Mouse (Mus musculus): ENCODE results near the gene Pip5kl1. TPM values are rescaled to one million over a fixed set of nuclear protein-coding genes. Genes with fewer than 3 reads are reported as not detected.

Gene Pip5kl1
- polyA plus RNA-seq, 1 experiment from 2014 or later: 11.6 TPM

GRCm38 (mm10) chr2:32546951-32547350, 27.6 kb upstream of the Pip5kl1 start:
- H3K9ac ChIP-seq: no peak overlapping the region
- H3K36me3 ChIP-seq (replicated peaks; ENCODE audit: control insufficient read depth, insufficient read depth): no peaks in the 10 kb centered on the region; the same call in 1 of the 2 replicates
- H3K4me2 ChIP-seq (replicated peaks): no peak overlapping the region
- DNase-seq (ENCODE audit: low spot score) (no peak), ATAC-seq (ENCODE audit: low FRiP score) (no peak)
- H3K27ac ChIP-seq: no peak overlapping the region
- WGBS: 91% methylated on average over 1 of the region's 1 CpGs
- H3K27me3 ChIP-seq (ENCODE audit: control insufficient read depth, insufficient read depth, low read length): no peaks in the 10 kb centered on the region
- no peaks in the 10 kb centered on the region for H3K9me3 ChIP-seq (ENCODE audit: control insufficient read depth, low read length)
- no peak overlapping the region for H3K4me3 ChIP-seq (replicated peaks; ENCODE audit: low read length)
- H3K4me1 ChIP-seq (replicated peaks; ENCODE audit: control insufficient read depth, insufficient read depth, low read length): no peaks in the 10 kb centered on the region; the same call in 1 of the 2 replicates

- DNase-seq (ENCODE audit: low spot score): no peak
- no peak overlapping the region for H3K27ac ChIP-seq
- H3K4me2 ChIP-seq (replicated peaks): no peak overlapping the region
- ATAC-seq (ENCODE audit: low FRiP score): no peak
- H3K9ac ChIP-seq: no peak overlapping the region
- no peak overlapping the region for H3K4me3 ChIP-seq (replicated peaks; ENCODE audit: low read length)
- H3K9me3 ChIP-seq (ENCODE audit: control insufficient read depth, low read length): no peaks in the 10 kb centered on the region
- no peaks in the 10 kb centered on the region; the same call in 1 of the 2 replicates for H3K4me1 ChIP-seq (replicated peaks; ENCODE audit: control insufficient read depth, insufficient read depth, low read length)
- H3K36me3 ChIP-seq (replicated peaks; ENCODE audit: control insufficient read depth, insufficient read depth): no peaks in the 10 kb centered on the region; the same call in 1 of the 2 replicates
- 90% methylated on average over 5 of the region's 5 CpGs for WGBS
- no peaks in the 10 kb centered on the region for H3K27me3 ChIP-seq (ENCODE audit: control insufficient read depth, insufficient read depth, low read length)
Observed at GRCm38 (mm10) chr2:32547380-32547779, 27.2 kb upstream of the Pip5kl1 start.

- no peak for ATAC-seq (ENCODE audit: low FRiP score)
Observed at GRCm38 (mm10) chr2:32547964-32548739, 26.4 kb upstream of the Pip5kl1 start.

GRCm38 (mm10) chr2:32549171-32549570, 25.4 kb upstream of the Pip5kl1 start:
- no peaks in the 10 kb centered on the region for H3K36me3 ChIP-seq (replicated peaks; ENCODE audit: control insufficient read depth, insufficient read depth)

More at GRCm38 (mm10) chr2:32547964-32548739, 26.4 kb upstream of the Pip5kl1 start:
- no peaks in the 10 kb centered on the region for H3K27me3 ChIP-seq (ENCODE audit: control insufficient read depth, insufficient read depth, low read length)
- no peak overlapping the region for H3K4me2 ChIP-seq (replicated peaks)
- H3K4me3 ChIP-seq (replicated peaks; ENCODE audit: low read length): no peak overlapping the region
- no peaks in the 10 kb centered on the region; the same call in 1 of the 2 replicates for H3K36me3 ChIP-seq (replicated peaks; ENCODE audit: control insufficient read depth, insufficient read depth)
- no peaks in the 10 kb centered on the region; the same call in 1 of the 2 replicates for H3K4me1 ChIP-seq (replicated peaks; ENCODE audit: control insufficient read depth, insufficient read depth, low read length)
- no peak overlapping the region for H3K27ac ChIP-seq
- H3K9ac ChIP-seq: no peak overlapping the region
- H3K9me3 ChIP-seq (ENCODE audit: control insufficient read depth, low read length): no peaks in the 10 kb centered on the region
- 92% methylated on average over 7 of the region's 7 CpGs for WGBS
- no peak for DNase-seq (ENCODE audit: low spot score)

GRCm38 (mm10) chr2:32549764-32550163, 24.8 kb upstream of the Pip5kl1 start:
- no peaks in the 10 kb centered on the region for H3K36me3 ChIP-seq (replicated peaks; ENCODE audit: control insufficient read depth, insufficient read depth)
- 74% methylated on average over 6 of the region's 6 CpGs for WGBS
- no peak for ATAC-seq (ENCODE audit: low FRiP score)
- no peaks in the 10 kb centered on the region; the same call in 1 of the 2 replicates for H3K4me1 ChIP-seq (replicated peaks; ENCODE audit: control insufficient read depth, insufficient read depth, low read length)
- no peaks in the 10 kb centered on the region for H3K27me3 ChIP-seq (ENCODE audit: control insufficient read depth, insufficient read depth, low read length)
- no peak overlapping the region for H3K27ac ChIP-seq
- no peaks in the 10 kb centered on the region for H3K9me3 ChIP-seq (ENCODE audit: control insufficient read depth, low read length)
- H3K9ac ChIP-seq: no peak overlapping the region
- H3K4me3 ChIP-seq (replicated peaks; ENCODE audit: low read length): no peak overlapping the region
- H3K4me2 ChIP-seq (replicated peaks): no peak overlapping the region
- DNase-seq (ENCODE audit: low spot score): no peak

More at GRCm38 (mm10) chr2:32549171-32549570, 25.4 kb upstream of the Pip5kl1 start:
- Histone ChIP-seq H3K9ac (no peak overlapping the region), H3K4me3 (replicated peaks; ENCODE audit: low read length) (no peak overlapping the region), H3K27ac (no peak overlapping the region), H3K4me2 (replicated peaks) (no peak overlapping the region), H3K4me1 (replicated peaks; ENCODE audit: control insufficient read depth, insufficient read depth, low read length) (no peaks in the 10 kb centered on the region; the same call in 1 of the 2 replicates), H3K9me3 (ENCODE audit: control insufficient read depth, low read length) (no peaks in the 10 kb centered on the region), H3K27me3 (ENCODE audit: control insufficient read depth, insufficient read depth, low read length) (no peaks in the 10 kb centered on the region)
- DNase-seq (ENCODE audit: low spot score): no peak
- no peak for ATAC-seq (ENCODE audit: low FRiP score)
- WGBS: 95% methylated on average over 9 of the region's 9 CpGs

GRCm38 (mm10) chr2:32551236-32551635, 23.4 kb upstream of the Pip5kl1 start:
- no peak for DNase-seq (ENCODE audit: low spot score)
- 86% methylated on average over 5 of the region's 5 CpGs for WGBS
- ATAC-seq (ENCODE audit: low FRiP score): no peak

GRCm38 (mm10) chr2:32553592-32554148, 20.9 kb upstream of the Pip5kl1 start:
- H3K27me3 ChIP-seq (ENCODE audit: control insufficient read depth, insufficient read depth, low read length): no peaks in the 10 kb centered on the region
- H3K27ac ChIP-seq: no peak overlapping the region
- no peak overlapping the region for H3K4me3 ChIP-seq (replicated peaks; ENCODE audit: low read length)
- no peak overlapping the region for H3K9ac ChIP-seq
- no peaks in the 10 kb centered on the region for H3K36me3 ChIP-seq (replicated peaks; ENCODE audit: control insufficient read depth, insufficient read depth)
- H3K9me3 ChIP-seq (ENCODE audit: control insufficient read depth, low read length): no peaks in the 10 kb centered on the region
- no peak overlapping the region for H3K4me2 ChIP-seq (replicated peaks)
- no peak for ATAC-seq (ENCODE audit: low FRiP score)
- DNase-seq (ENCODE audit: low spot score): no peak
- peaks cover 19% of the 10 kb centered on the region for H3K4me1 ChIP-seq (replicated peaks; ENCODE audit: control insufficient read depth, insufficient read depth, low read length)
- 80% methylated on average over 7 of the region's 7 CpGs for WGBS

More at GRCm38 (mm10) chr2:32551236-32551635, 23.4 kb upstream of the Pip5kl1 start:
- Histone ChIP-seq H3K4me1 (replicated peaks; ENCODE audit: control insufficient read depth, insufficient read depth, low read length) (peaks cover 10% of the 10 kb centered on the region), H3K4me3 (replicated peaks; ENCODE audit: low read length) (no peak overlapping the region), H3K27me3 (ENCODE audit: control insufficient read depth, insufficient read depth, low read length) (no peaks in the 10 kb centered on the region), H3K27ac (no peak overlapping the region), H3K9ac (no peak overlapping the region), H3K9me3 (ENCODE audit: control insufficient read depth, low read length) (no peaks in the 10 kb centered on the region), H3K36me3 (replicated peaks; ENCODE audit: control insufficient read depth, insufficient read depth) (no peaks in the 10 kb centered on the region), H3K4me2 (replicated peaks) (no peak overlapping the region)

- no peaks in the 10 kb centered on the region for H3K9me3 ChIP-seq (ENCODE audit: control insufficient read depth, low read length)
- peaks cover 34% of the 10 kb centered on the region for H3K4me1 ChIP-seq (replicated peaks; ENCODE audit: control insufficient read depth, insufficient read depth, low read length)
- H3K36me3 ChIP-seq (replicated peaks; ENCODE audit: control insufficient read depth, insufficient read depth): peaks cover 7% of the 10 kb centered on the region; the same call in 1 of the 2 replicates
- no peak overlapping the region for H3K4me2 ChIP-seq (replicated peaks)
- H3K9ac ChIP-seq: no peak overlapping the region
- 32% methylated on average over 4 of the region's 4 CpGs for WGBS
- H3K4me3 ChIP-seq (replicated peaks; ENCODE audit: low read length): no peak overlapping the region
- DNase-seq (ENCODE audit: low spot score) (no peak), ATAC-seq (ENCODE audit: low FRiP score) (no peak)
- no peaks in the 10 kb centered on the region for H3K27me3 ChIP-seq (ENCODE audit: control insufficient read depth, insufficient read depth, low read length)
- H3K27ac ChIP-seq: 0 out of 2 replicates have a peak overlapping the region, but pooled peaks have one; percentile 1
Observed at GRCm38 (mm10) chr2:32555484-32555883, 19.1 kb upstream of the Pip5kl1 start.

GRCm38 (mm10) chr2:32556019-32556418, 18.6 kb upstream of the Pip5kl1 start:
- no peak overlapping the region for H3K4me2 ChIP-seq (replicated peaks)
- ATAC-seq (ENCODE audit: low FRiP score) (no peak), DNase-seq (ENCODE audit: low spot score) (no peak)
- H3K4me3 ChIP-seq (replicated peaks; ENCODE audit: low read length): no peak overlapping the region
- 0 out of 2 replicates have a peak overlapping the region, but pooled peaks have one; percentile 1 for H3K27ac ChIP-seq
- 67% methylated on average over 7 of the region's 7 CpGs for WGBS
- no peaks in the 10 kb centered on the region for H3K9me3 ChIP-seq (ENCODE audit: control insufficient read depth, low read length)
- peak overlapping the region; percentile 28; the same call in 1 of the 2 replicates for H3K9ac ChIP-seq
- peaks cover 34% of the 10 kb centered on the region for H3K4me1 ChIP-seq (replicated peaks; ENCODE audit: control insufficient read depth, insufficient read depth, low read length)
- no peaks in the 10 kb centered on the region for H3K27me3 ChIP-seq (ENCODE audit: control insufficient read depth, insufficient read depth, low read length)
- peaks cover 7% of the 10 kb centered on the region; the same call in 1 of the 2 replicates for H3K36me3 ChIP-seq (replicated peaks; ENCODE audit: control insufficient read depth, insufficient read depth)
